Mouse (Mus musculus): ENCODE data around the gene Olfr1020.

The Olfr1020 gene

GRCm38 (mm10) chr2:85846730-85847129 is at the start of gene Olfr1020:
TSS of gene Olfr1020 (plus strand) at chr2:85847030.
- DNase-seq (ENCODE audit: low spot score in 2 of 2): no peak

GRCm38 (mm10) chr2:85802444-85802843 is 44.4 kb upstream of the Olfr1020 start, which contains the start of gene Olfr1016:
TSS of gene Olfr1016 (minus strand) at chr2:85802544.
- no peak for DNase-seq (ENCODE audit: low spot score in 2 of 2)

- DNase-seq (ENCODE audit: low spot score in 2 of 2): no peak
Observed at GRCm38 (mm10) chr2:85804501-85804900, 42.3 kb upstream of the Olfr1020 start.

GRCm38 (mm10) chr2:85818179-85818578 is 28.7 kb upstream of the Olfr1020 start, which contains the start of gene Olfr1018:
TSS of gene Olfr1018 (plus strand) at chr2:85818479.
- no peak for DNase-seq (ENCODE audit: low spot score in 2 of 2)

GRCm38 (mm10) chr2:85845383-85845782 is 1.4 kb upstream of the Olfr1020 start, which contains the start of gene Olfr1019:
TSS of gene Olfr1019 (minus strand) at chr2:85845483.
- DNase-seq (ENCODE audit: low spot score in 2 of 2): no peak

GRCm38 (mm10) chr2:85868294-85868693 is 21.5 kb downstream of the Olfr1020 start, which contains the start of gene Olfr1022:
TSS of gene Olfr1022 (plus strand) at chr2:85868594.
- no peak for DNase-seq (ENCODE audit: low spot score in 2 of 2)

- DNase-seq (ENCODE audit: low spot score in 2 of 2): no peak
Observed at GRCm38 (mm10) chr2:85885340-85885739, 38.5 kb downstream of the Olfr1020 start, which contains the start of gene Olfr1023. TSS of gene Olfr1023 (plus strand) at chr2:85885640.

All from urinary bladder, adult 18-20 months (tissue).